Mouse (Mus musculus): ENCODE measurements around the gene Col27a1.

DNA sequence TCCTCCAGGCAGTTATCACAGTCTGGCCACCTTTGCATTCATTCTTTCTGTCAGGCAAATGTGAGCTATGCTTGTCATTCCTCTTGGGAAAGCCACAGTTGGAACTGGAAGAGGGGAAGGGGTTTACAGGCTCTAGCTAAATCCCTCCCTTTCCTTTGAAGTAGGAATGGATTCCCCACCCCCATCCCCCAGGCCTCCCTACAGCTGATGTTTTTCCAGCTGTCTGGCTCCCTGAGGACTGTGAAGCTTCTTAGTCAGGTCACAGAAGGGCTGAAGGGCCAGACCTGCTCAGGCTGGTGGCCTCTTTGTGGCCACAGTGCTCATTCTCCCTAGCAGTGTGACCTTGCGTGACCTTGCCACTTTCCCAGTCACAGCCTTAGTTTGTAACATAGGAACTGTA lies 49.1 kb downstream of the Col27a1 start:
- TF ChIP-seq CTCF (IDR thresholded peaks at IDR 0.05; ENCODE audit: borderline replicate concordance, control insufficient read depth, extremely low read depth, insufficient read depth, low read length, poor library complexity) (no peak), POLR2A (IDR thresholded peaks at IDR 0.05; ENCODE audit: control insufficient read depth, extremely low read depth, insufficient read depth, low read length, poor library complexity) (no peak)
